Mouse (Mus musculus) CH12F3 (cell line): ENCODE results near the gene Ehmt2.
"Not testable (repeated sequence)": the region's sequence is repeated elsewhere in the genome, so short reads cannot be mapped to it uniquely, and the experiment has no call there.

Source experiments
- in situ Hi-C: fragments of 300-500 bp; cut with MboI; formaldehyde crosslinking; loops from 2 replicates; pipeline ENCODE4 v1.14.3; 2020; ENCODE audit warnings: low sequenced_read_pairs

Gene Ehmt2

GRCm38 (mm10) chr17:34890074-34890743 lies 8.1 kb upstream of the Ehmt2 start:
- in situ Hi-C loops, result no loop called here

- in situ Hi-C loops, result no loop called here
Observed at GRCm38 (mm10) chr17:34891377-34891776, 6.9 kb upstream of the Ehmt2 start.

DNA sequence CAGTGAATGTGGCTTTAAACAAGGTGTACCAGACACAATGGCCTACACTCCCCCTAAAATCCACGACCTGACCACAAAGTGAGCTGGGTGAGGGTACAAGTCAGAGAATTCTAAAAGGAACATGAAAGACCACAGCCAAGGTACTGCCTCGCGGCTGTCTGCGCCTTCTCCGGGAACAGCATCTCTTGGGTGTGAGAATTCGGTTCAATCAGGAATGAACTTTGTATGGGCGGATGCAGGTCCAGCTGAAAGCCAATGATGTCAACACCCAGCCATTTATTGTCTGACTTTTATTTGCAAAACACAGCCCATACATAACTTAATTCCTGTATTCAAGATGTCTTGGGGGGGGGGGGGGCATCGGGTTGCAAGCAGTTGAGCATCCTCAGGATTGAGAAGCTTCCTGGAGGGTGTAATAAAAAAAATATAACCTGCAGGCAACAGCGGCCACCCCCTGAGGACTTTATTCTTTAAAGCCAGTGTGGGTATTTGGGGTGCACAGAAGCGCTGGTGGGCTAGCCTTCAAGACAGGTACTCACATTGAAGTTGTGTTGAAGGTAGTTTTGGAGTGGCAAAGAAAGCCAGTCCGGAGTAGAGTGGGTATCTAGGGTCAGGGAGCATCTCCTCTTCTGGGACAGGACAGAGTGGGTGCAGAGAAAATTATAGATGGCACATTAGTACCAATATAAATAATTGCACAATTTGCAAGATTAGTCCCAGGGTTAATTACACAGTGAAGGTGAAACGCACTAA lies 5.0 kb upstream of the Ehmt2 start:
- in situ Hi-C loops, result no loop called here

DNA sequence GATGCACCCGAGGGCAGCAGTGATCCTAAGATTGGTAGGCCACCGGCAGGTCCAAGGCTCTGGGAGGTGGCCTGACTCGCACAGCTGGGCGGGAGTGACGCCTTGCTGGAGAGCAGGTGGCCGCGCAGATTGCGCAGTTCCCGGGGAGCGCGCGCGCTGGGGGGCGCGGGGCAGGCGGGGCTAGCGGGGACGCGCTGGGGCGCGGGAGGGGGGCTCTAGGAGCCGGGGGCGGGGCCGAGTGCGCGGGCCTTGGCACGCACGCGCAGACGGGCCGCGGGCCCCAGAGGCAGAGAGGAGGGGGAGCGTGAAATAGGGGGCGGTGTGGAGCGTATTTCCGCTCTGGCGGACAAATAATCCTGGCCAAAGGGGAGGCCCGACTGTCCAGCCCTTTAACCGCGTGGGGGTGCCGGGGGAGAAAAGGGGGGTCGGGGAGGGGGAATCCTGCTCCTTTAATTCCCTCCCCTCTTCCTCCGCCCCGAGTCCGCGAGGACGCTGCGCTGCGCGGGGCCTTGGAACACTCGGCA lies 4.1 kb upstream of the Ehmt2 start:
- in situ Hi-C loops, result no loop called here

- in situ Hi-C loops, result no loop called here
Observed at GRCm38 (mm10) chr17:34894801-34895530, 3.3 kb upstream of the Ehmt2 start.

GRCm38 (mm10) chr17:34895724-34896123 lies 2.5 kb upstream of the Ehmt2 start:
- in situ Hi-C loops, result no loop called here

GRCm38 (mm10) chr17:34896366-34896765 lies 1.9 kb upstream of the Ehmt2 start:
- in situ Hi-C loops, result no loop called here

- in situ Hi-C loops, result no loop called here
Observed at GRCm38 (mm10) chr17:34897373-34898159, 703 bp upstream of the Ehmt2 start.

GRCm38 (mm10) chr17:34898706-34899052 lies 410 bp downstream of the Ehmt2 start:
- in situ Hi-C loops, result no loop called here

- in situ Hi-C loops, result no loop called here
Observed at GRCm38 (mm10) chr17:34899053-34899889, 1.0 kb downstream of the Ehmt2 start.

GRCm38 (mm10) chr17:34899890-34900243 lies 1.6 kb downstream of the Ehmt2 start:
- in situ Hi-C loops, result no loop called here

DNA sequence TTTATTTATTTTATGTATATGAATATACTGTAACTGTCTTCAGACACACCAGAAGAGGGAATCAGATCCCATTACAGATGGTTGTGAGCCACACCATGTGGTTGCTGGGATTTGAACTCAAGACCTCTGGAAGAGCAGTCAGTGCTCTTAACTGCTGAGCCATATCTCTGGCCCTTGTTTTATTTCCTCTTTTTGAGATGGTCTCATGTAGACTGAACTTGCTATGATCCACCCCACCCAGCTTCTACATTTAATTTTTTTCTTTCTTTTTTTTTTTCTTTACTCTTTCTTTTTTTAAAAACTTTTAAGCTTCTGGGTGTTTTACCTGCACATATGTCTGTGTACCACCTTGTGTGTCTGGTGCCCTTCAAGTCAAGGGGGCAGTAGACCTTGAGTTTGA lies 2.6 kb downstream of the Ehmt2 start:
- in situ Hi-C loops, result not testable (repeated sequence)

DNA sequence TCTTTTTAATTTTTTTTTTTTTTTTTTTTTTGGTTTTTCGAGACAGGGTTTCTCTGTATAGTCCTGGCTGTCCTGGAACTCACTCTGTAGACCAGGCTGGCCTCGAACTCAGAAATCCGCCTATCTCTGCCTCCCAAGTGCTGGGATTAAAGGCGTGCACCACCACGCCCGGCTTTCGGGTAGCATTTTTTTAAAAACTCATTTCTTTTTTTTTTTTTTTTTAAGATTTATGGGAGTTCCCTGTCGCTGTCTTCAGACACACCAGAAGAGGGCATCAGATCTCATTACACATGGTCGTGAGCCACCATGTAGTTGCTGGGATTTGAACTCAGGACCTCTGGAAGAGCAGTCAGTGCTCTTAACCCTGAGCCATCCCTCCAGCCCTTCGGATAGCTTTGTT lies 3.7 kb downstream of the Ehmt2 start:
- in situ Hi-C loops, result not testable (repeated sequence)

GRCm38 (mm10) chr17:34902895-34903294 lies 4.6 kb downstream of the Ehmt2 start:
- in situ Hi-C loops, result no loop called here

DNA sequence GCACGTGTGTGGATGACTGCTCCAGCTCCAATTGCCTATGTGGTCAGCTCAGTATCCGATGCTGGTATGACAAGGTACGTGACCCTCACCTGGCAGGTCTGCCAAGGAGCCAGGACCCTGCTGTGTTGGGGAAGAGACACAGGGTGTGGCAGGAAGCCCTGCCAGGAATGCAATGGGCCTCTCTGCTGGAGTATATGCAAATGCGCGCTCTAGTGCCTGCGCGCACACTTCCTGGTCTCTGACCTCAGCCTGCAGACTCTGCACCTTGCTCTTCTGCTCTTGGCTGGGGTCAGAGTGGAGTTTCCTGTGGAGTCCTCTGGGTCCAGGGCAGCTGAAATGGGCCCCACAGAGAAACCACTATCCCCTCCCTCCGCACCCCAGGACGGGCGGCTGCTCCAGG lies 12.7 kb downstream of the Ehmt2 start:
- in situ Hi-C loops, result no loop called here

DNA sequence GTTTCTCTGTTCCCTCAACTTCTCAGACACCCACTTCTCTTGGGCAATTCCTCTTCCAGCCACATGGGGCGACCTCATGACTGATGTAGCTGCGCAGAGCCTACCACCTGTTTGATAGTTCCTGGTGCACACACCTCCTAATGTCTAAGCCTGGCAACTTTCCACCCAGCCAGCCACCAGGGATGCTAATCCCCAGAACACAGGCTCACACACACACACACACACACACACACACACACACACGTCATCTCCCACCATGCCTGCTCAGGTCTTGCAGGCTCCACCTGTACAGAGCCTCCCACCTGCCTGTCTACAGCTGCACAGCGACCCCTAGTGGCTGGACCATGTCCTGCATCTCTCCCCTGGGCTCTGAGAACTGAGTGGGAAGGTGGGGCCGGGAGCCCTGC lies 13.7 kb downstream of the Ehmt2 start:
- in situ Hi-C loops, result no loop called here

GRCm38 (mm10) chr17:34913930-34914665 lies 15.8 kb downstream of the Ehmt2 start, which contains the start of gene Slc44a4:
Gene Slc44a4 (plus strand): TSS chr17:34914466.
- in situ Hi-C loops, result no loop called here

DNA sequence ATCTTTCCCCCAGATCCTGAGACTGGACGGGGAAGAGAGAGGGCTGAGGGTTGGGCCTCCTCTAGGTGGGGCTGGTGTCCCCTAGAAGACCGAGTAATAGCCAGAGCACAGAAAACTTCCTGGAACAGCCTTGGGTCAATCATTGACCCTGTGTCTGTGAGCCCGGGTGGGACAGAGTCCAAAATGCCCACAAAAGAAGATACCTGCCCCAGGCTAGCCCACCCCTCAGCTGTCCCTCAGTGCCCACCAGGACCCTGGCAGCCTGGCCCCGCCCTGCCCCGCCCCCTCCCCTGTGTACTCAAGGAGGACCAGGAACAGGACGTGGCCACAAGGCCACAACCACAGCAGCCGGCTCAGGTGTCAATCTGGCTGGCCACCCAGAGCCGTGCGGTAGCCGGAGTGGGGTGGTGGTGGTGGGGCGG lies 17.2 kb downstream of the Ehmt2 start:
- in situ Hi-C loops, result no loop called here

- in situ Hi-C loops, result no loop called here
Observed at GRCm38 (mm10) chr17:34916316-34916715, 18.0 kb downstream of the Ehmt2 start.
